Mouse (Mus musculus): ENCODE data around the gene Igsf21. TPM values are rescaled to one million over a fixed set of nuclear protein-coding genes. Genes with fewer than 3 reads are reported as not detected.

Gene Igsf21
- polyA plus RNA-seq, 1 experiment from 2014 or later, result 50.8 TPM

DNA sequence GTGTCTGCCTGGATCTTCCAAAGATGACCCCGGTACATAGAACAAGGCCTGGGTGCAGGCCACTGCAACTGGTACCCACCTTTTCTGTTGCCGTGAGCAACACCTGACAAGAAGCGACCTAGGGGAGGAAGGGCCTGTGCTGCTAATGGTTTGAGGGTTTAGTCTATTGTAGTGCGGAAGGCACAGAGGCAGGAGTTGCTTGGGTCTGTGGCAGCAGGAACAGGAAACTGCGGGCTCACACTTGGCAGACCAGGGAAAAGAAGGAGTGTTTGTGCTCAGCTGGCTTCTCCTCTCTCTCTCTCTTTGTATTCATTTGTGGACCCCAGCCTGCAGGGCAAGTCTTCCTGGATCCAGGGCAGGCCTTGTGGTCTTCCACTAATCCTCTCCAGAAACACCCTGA is 124.0 kb downstream of the Igsf21 start:
- Histone ChIP-seq H3K4me2 (replicated peaks) (no peak overlapping the region), H3K9ac (replicated peaks) (no peak overlapping the region), H3K27ac (replicated peaks) (no peak overlapping the region; the same call in 1 of the 2 replicates), H3K4me1 (peaks cover 14% of the 10 kb centered on the region), H3K27me3 (no peaks in the 10 kb centered on the region), H3K9me3 (no peaks in the 10 kb centered on the region), H3K36me3 (no peaks in the 10 kb centered on the region), H3K4me3 (no peak overlapping the region)
- no peak for ATAC-seq (replicated peaks)
- 80% methylated on average over 5 of the region's 5 CpGs for WGBS

DNA sequence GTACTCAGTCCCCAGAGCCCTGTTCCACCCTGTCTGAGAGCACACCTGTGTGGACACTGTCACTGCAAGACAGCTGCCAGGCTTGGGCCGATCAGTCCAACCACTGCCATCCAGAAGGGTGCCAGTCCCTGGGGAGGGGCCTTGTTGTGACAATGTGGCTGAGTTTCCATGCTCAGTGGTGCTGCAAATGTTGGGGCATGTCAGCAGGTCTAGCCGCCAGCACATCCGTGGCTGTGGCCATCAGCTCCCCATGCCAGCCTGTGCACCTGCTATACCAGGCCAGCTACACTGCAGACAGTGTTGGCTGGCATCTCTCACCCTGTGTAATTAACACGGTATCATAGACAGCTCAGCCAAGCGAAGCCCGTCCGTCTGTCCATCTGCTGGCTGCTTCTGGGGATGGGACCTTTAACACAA is 129.3 kb downstream of the Igsf21 start:
- no peaks in the 10 kb centered on the region for H3K9me3 ChIP-seq
- 0 out of 2 replicates have a peak, but pooled peaks have one; percentile 37 for ATAC-seq (replicated peaks)
- no peak overlapping the region for H3K4me2 ChIP-seq (replicated peaks)

DNA sequence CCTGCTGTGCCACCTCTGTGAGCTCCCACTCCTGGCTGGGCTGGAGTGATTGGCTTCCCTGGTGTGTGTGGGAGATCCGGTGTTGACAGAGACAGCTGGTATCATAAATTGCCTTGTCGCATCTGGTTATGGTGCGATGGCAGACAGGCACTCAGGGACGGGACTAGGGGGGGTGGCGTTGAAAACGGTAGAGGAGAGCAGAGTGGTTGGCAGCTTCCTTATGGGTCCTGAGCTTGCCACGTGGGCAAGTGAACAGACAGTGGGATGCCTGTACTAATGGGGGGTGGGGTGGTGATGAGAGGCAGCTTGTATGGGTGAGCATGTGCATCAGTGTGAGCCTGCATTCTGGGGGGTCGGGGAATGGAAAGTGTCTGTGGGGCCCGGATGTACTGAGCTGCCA is 130.8 kb downstream of the Igsf21 start:
- no peaks in the 10 kb centered on the region for H3K27me3 ChIP-seq
- 76% methylated on average over 9 of the region's 9 CpGs for WGBS

More for the DNA sequence above, 129.3 kb downstream of the Igsf21 start:
- WGBS, result 78% methylated on average over 7 of the region's 7 CpGs
- Histone ChIP-seq H3K4me1 (peaks cover 10% of the 10 kb centered on the region; the same call in 1 of the 2 replicates), H3K4me3 (no peak overlapping the region), H3K27me3 (no peaks in the 10 kb centered on the region), H3K27ac (replicated peaks) (no peak overlapping the region), H3K9ac (replicated peaks) (no peak overlapping the region), H3K36me3 (no peaks in the 10 kb centered on the region)

DNA sequence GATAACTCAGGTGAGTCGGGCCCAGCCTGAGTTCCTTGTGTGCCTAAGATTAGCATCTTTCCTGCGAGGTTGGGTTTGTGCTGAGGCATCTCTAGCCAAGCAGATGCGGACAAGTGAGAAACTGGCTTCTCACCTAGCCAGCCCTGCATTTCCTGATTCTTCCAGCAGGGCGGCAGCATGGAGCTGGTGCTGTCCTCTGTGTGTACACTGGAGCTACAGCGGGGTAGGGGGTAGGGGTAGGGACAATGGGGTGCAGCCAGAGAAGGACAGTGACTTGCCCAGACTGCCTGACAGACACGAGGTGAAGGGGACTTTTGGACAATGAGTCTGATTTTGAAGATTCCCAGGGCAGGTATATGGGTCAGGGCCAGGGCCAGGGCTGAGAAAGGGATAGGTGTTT is 131.5 kb downstream of the Igsf21 start:
- WGBS, result 92% methylated on average over 6 of the region's 6 CpGs

More for the DNA sequence above, 130.8 kb downstream of the Igsf21 start:
- Histone ChIP-seq H3K36me3 (no peaks in the 10 kb centered on the region), H3K9me3 (no peaks in the 10 kb centered on the region), H3K9ac (replicated peaks) (no peak overlapping the region), H3K27ac (replicated peaks) (no peak overlapping the region), H3K4me3 (no peak overlapping the region), H3K4me1 (peaks cover 10% of the 10 kb centered on the region; the same call in 1 of the 2 replicates), H3K4me2 (replicated peaks) (no peak overlapping the region)
- 0 out of 2 replicates have a peak, but pooled peaks have one; percentile 42 for ATAC-seq (replicated peaks)

DNA sequence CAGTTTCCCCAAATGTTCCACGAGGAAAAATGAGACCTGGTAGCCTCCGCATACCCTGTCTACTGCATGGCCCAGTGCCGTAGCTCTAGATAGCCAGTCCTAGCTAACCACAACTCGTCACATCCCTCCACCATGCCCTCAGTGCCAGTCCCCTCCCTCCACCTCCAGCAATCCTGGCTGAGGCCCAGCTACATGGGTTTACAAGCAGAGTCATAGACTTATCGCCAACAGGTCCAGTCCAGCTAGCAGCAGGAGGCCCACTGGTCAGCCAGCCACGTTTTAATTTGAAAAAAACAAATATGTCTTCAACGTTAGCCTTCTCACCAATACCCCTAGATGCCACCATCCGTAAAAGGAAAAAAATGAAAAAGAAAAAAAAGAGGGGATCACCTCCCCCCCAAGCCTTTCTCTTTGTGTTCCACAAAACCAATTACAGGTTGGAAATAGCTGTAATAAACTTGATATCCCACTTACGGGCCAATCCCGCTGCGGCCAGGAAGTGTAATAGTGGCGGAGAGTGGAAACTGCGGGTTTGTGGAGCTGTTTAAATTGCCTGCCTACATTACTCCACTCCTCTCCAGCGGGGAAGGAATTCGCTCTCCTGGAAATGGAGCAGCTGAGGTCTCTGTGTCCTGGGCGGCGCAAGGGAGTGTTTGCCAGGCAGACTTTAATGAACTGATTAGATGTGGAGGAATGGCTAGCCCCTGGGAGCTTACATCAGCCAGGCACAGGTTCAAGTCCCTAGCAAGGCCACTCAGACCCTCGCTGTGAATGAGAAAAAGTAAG is 132.7 kb downstream of the Igsf21 start:
- no peak for ATAC-seq (replicated peaks)
- H3K27ac ChIP-seq (replicated peaks), result no peak overlapping the region
- no peaks in the 10 kb centered on the region; the same call in 1 of the 2 replicates for H3K27me3 ChIP-seq
- H3K4me3 ChIP-seq, result no peak overlapping the region
- 71% methylated on average over 18 of the region's 18 CpGs for WGBS
- H3K4me1 ChIP-seq, result peaks cover 19% of the 10 kb centered on the region
- H3K36me3 ChIP-seq, result no peaks in the 10 kb centered on the region
- H3K9ac ChIP-seq (replicated peaks), result no peak overlapping the region
- no peaks in the 10 kb centered on the region for H3K9me3 ChIP-seq
- H3K4me2 ChIP-seq (replicated peaks), result no peak overlapping the region

More for the DNA sequence above, 131.5 kb downstream of the Igsf21 start:
- H3K4me1 ChIP-seq, result peaks cover 10% of the 10 kb centered on the region; the same call in 1 of the 2 replicates
- no peak overlapping the region for H3K4me2 ChIP-seq (replicated peaks)
- no peaks in the 10 kb centered on the region; the same call in 1 of the 2 replicates for H3K27me3 ChIP-seq
- H3K4me3 ChIP-seq, result no peak overlapping the region
- H3K9me3 ChIP-seq, result no peaks in the 10 kb centered on the region
- no peaks in the 10 kb centered on the region for H3K36me3 ChIP-seq
- no peak overlapping the region for H3K9ac ChIP-seq (replicated peaks)
- no peak overlapping the region for H3K27ac ChIP-seq (replicated peaks)
- ATAC-seq (replicated peaks), result no peak

DNA sequence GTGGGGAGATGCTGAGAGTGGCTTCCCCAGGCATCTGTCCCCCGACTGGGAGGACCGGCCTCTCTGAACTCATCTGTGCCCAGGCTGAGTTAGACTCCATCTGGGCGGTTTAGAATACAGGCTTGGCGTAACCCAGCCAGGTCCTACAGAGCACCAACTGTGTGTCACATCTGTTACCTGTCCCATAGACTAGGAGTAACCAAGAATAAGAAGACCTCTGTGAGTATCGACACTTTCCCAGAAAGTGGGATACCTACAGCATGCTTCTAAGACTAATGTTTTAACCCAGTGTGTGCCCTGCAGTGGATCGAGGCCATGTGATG is 137.0 kb downstream of the Igsf21 start:
- H3K27me3 ChIP-seq, result peaks cover 4% of the 10 kb centered on the region; the same call in 1 of the 2 replicates
- no peak overlapping the region for H3K9ac ChIP-seq (replicated peaks)
- H3K4me2 ChIP-seq (replicated peaks), result peak overlapping the region; percentile 25
- peak overlapping the region; percentile 41; the same call in 1 of the 2 replicates for H3K27ac ChIP-seq (replicated peaks)
- H3K36me3 ChIP-seq, result no peaks in the 10 kb centered on the region
- ATAC-seq (replicated peaks), result no peak
- H3K4me1 ChIP-seq, result peaks cover 27% of the 10 kb centered on the region
- 34% methylated on average over 6 of the region's 6 CpGs for WGBS
- H3K4me3 ChIP-seq, result peak overlapping the region; percentile 2; the same call in 1 of the 2 replicates
- no peaks in the 10 kb centered on the region for H3K9me3 ChIP-seq

DNA sequence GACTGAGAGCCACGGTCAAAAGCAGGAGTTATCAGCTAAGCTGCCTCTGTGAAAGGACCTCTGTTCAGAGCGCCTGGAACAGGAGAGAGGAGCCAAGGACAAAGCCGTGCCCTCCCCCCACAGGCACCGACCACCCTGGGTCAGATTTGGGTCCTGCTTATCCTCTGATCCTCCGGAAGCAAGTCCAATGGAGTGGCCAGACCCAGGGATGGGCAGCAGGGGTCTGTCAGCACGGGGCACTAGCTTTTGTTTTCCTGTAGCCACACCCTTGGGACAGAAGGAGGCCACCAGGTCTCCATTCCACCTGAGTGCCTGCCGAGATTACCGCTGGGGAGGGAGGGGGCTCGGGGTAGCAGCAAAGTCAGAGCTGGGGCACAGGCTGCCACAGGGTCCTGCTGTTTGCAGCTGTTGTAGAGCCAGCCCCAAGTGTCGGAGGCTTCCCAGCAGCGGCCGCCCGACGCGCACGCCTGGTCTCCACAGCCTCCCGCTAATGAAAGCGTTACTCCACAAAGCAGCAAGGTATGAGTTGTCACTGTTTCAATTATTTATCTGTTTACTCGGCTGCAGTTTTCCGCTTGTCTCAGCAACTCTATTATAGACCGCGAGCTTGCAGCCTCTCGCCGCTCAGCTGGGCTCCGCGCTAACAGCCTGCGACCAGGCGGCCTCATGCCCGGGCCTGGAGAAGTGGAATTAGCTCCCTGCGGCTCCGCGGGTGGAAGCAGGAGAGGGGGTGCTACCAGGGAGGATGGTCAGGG is 137.5 kb downstream of the Igsf21 start:
- H3K4me3 ChIP-seq, result peak overlapping the region; percentile 2; the same call in 1 of the 2 replicates
- 0 out of 2 replicates have a peak overlapping the region, but pooled peaks have one; percentile 16 for H3K9ac ChIP-seq (replicated peaks)
- no peak; the same call in 1 of the 2 replicates for ATAC-seq (replicated peaks)
- H3K9me3 ChIP-seq, result no peaks in the 10 kb centered on the region
- peak overlapping the region; percentile 41 for H3K27ac ChIP-seq (replicated peaks)
- H3K27me3 ChIP-seq, result peaks cover 4% of the 10 kb centered on the region; the same call in 1 of the 2 replicates
- H3K36me3 ChIP-seq, result no peaks in the 10 kb centered on the region
- H3K4me2 ChIP-seq (replicated peaks), result peak overlapping the region; percentile 25
- peaks cover 33% of the 10 kb centered on the region for H3K4me1 ChIP-seq
- WGBS, result 3% methylated on average over 32 of the region's 32 CpGs

DNA sequence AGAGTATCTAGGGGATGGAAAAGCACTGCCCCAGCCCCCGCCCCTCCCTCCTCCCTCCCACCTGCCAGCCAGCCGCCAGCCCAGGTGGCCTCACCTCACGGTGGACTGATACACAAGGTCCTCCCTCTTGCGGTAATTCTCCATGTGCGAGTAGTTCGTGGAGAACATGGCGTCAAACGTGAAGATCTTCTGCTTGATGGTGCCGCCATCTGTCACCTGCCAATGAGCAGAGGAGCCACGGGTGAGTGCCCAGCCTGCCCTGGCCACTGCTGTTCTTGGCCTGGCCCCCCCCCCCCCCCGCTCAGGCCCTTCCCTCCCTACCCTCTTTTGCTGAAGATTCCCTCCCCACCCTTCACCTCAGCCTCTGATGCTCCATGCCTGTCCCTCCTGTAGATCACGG is 139.4 kb downstream of the Igsf21 start:
- Histone ChIP-seq H3K27ac (replicated peaks) (no peak overlapping the region), H3K9me3 (no peaks in the 10 kb centered on the region), H3K4me1 (peaks cover 50% of the 10 kb centered on the region), H3K9ac (replicated peaks) (no peak overlapping the region), H3K4me3 (no peak overlapping the region), H3K4me2 (replicated peaks) (no peak overlapping the region), H3K36me3 (no peaks in the 10 kb centered on the region), H3K27me3 (peaks cover 4% of the 10 kb centered on the region; the same call in 1 of the 2 replicates)
- WGBS, result 77% methylated on average over 11 of the region's 12 CpGs
- no peak for ATAC-seq (replicated peaks)

DNA sequence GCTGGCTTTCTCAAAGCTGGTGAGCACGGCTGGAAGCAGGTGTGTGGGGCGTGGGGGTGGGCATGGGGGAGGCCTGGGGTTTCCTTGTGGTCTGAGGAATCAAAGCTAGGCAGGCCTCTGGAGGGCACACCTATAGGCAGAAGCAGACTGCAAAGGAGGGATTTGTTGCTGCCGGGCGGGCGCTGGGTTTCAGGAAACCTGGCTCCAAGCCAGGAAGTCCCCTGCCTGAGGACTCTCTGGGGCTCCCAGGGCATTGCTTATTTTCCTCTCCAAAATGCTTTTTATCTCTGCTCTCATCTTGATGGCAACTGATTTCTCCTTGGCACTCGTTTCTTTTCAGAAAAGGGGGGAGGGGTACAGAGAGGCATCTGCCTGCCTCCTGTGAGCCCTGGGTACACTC is 141.8 kb downstream of the Igsf21 start:
- 3% methylated on average over 6 of the region's 6 CpGs for WGBS
- H3K4me1 ChIP-seq, result peaks cover 50% of the 10 kb centered on the region
- H3K36me3 ChIP-seq, result no peaks in the 10 kb centered on the region
- no peak overlapping the region for H3K4me2 ChIP-seq (replicated peaks)
- no peak overlapping the region for H3K9ac ChIP-seq (replicated peaks)
- no peaks in the 10 kb centered on the region for H3K9me3 ChIP-seq
- H3K4me3 ChIP-seq, result no peak overlapping the region
- peak overlapping the region; percentile 78 for H3K27ac ChIP-seq (replicated peaks)
- 0 out of 2 replicates have a peak, but pooled peaks have one; percentile 7 for ATAC-seq (replicated peaks)
- H3K27me3 ChIP-seq, result peaks cover 4% of the 10 kb centered on the region; the same call in 1 of the 2 replicates

DNA sequence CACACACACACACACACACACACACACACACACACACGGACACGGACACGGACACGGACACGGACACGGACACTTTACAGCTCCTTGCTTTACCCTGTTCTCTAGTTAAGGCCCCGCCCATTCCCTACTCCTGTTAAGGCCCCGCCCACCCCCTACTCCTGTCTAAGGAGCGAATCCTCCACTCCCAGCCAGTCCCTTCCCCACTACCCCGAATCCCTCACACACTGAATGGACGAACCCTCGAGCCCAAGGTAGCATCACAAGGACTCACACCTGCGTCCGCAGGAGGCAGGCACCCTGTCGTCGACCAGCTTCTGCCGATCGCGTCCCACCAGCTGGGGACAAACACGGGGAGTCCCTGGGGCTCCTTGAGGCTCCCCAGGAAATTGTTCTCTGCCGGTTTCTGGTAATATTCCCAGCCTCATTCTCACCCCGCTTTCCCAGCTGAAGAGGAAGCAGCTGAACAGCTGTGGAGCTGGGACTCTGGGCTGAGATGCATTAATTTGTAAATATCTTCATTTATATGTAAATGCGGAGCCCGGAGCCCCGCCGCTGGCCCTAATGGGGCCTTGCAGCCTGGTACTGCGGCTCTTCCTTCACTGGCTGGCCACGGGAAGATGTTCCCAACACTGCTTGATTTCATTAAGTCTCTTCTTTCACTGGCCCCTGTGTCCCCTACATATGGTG is 143.1 kb downstream of the Igsf21 start:
- peaks cover 41% of the 10 kb centered on the region for H3K4me1 ChIP-seq
- H3K4me3 ChIP-seq, result peak overlapping the region; percentile 20
- peaks cover 4% of the 10 kb centered on the region; the same call in 1 of the 2 replicates for H3K27me3 ChIP-seq
- ATAC-seq (replicated peaks), result peak; percentile 54
- 1% methylated on average over 28 of the region's 28 CpGs for WGBS
- 0 out of 2 replicates have a peak overlapping the region, but pooled peaks have one; percentile 2 for H3K9ac ChIP-seq (replicated peaks)
- H3K27ac ChIP-seq (replicated peaks), result peak overlapping the region; percentile 78
- H3K4me2 ChIP-seq (replicated peaks), result peak overlapping the region; percentile 40
- no peaks in the 10 kb centered on the region for H3K36me3 ChIP-seq
- no peaks in the 10 kb centered on the region for H3K9me3 ChIP-seq

DNA sequence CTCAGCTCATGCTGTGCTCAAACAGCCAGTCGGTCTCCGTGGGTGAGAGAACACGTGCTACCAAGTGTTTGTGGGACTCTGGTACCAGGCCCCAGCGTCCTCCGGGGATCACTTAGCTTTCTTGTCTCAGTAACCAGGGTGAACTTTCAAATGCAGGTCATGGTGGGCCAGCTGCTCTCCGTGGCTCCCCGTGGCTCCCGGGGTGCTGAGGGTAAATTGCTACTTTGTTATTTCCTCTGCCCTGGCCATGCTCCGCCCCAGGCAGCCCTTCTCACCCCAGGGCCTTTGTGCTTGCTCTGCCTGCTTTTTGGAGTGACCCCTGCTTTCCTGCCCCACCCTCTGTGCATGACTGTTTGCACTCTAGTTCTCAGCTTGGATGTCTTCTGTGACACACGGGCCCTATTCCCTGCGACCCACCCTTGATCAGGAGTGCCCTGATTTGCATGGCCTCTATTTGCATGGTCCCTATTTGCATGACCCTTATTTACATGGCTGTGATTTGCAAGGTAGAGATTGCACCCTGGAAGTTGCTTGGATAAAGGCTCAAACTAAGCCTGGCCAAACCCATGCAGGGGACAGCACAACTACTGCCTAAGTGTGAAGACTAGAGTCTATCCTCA is 143.9 kb downstream of the Igsf21 start:
- WGBS, result 26% methylated on average over 11 of the region's 11 CpGs
- Histone ChIP-seq H3K4me2 (replicated peaks) (no peak overlapping the region), H3K27me3 (no peaks in the 10 kb centered on the region), H3K9me3 (no peaks in the 10 kb centered on the region), H3K4me1 (peaks cover 37% of the 10 kb centered on the region), H3K4me3 (no peak overlapping the region), H3K27ac (replicated peaks) (peak overlapping the region; percentile 78; the same call in 1 of the 2 replicates), H3K36me3 (no peaks in the 10 kb centered on the region), H3K9ac (replicated peaks) (no peak overlapping the region)
- ATAC-seq (replicated peaks), result no peak
